Mouse (Mus musculus) limb, embryonic 11.5 days (tissue): ENCODE data around the gene Mvp. TPM values are rescaled to one million over a fixed set of nuclear protein-coding genes. Genes with fewer than 3 reads are reported as not detected.
A peak's percentile ranks its signal among the peaks of the same experiment; 100 is the strongest.

ENCODE experiments used
- ATAC-seq: fragments of 200-750 bp; cut with Nextera tagmentation; 2 replicates; pipeline ENCODE4 v1.8.0; 2017; ENCODE audit warnings: low read depth; ENCODE audit not compliant: insufficient number of reproducible peaks, low FRiP score, low TSS enrichment
- DNase-seq: peaks from one replicate; pipeline ENCODE4 v3.0.0-alpha.2; 2015; ENCODE audit warnings: low spot score
- H3K27ac ChIP-seq: fragments of 300-500 bp; sonication (generic); replicated peaks from 2 replicates; pipeline ENCODE4 v1.5.1; 2014; ENCODE audit warnings: low read depth, mild to moderate bottlenecking, low read length
- H3K27me3 ChIP-seq: fragments of 300-500 bp; sonication (generic); 2 replicates; pipeline ENCODE4 v1.6.1; 2014; ENCODE audit warnings: mild to moderate bottlenecking, low read length, mixed read lengths; ENCODE audit not compliant: control insufficient read depth, insufficient read depth
- H3K36me3 ChIP-seq: fragments of 300-500 bp; sonication (generic); 2 replicates; pipeline ENCODE4 v1.6.1; 2014; ENCODE audit warnings: mild to moderate bottlenecking, low read length, moderate library complexity, mixed read lengths; ENCODE audit not compliant: control insufficient read depth, insufficient read depth
- H3K4me1 ChIP-seq: fragments of 300-500 bp; sonication (generic); 2 replicates; pipeline ENCODE4 v1.6.1; 2014; ENCODE audit warnings: low read length, mixed read lengths; ENCODE audit not compliant: control insufficient read depth, insufficient read depth
- H3K4me2 ChIP-seq: fragments of 300-500 bp; sonication (generic); 2 replicates; pipeline ENCODE4 v1.6.1; 2014; ENCODE audit warnings: low read depth, mild to moderate bottlenecking, moderate library complexity; ENCODE audit not compliant: severe bottlenecking
- H3K4me3 ChIP-seq: fragments of 300-500 bp; sonication (generic); 2 replicates; pipeline ENCODE4 v1.5.1; 2014; ENCODE audit warnings: low read depth, low read length
- H3K9ac ChIP-seq: fragments of 300-500 bp; sonication (generic); 2 replicates; pipeline ENCODE4 v1.6.1; 2014; ENCODE audit warnings: mild to moderate bottlenecking, low read length
- H3K9me3 ChIP-seq: fragments of 300-500 bp; sonication (generic); 2 replicates; pipeline ENCODE4 v1.6.1; 2016; ENCODE audit warnings: low read length; ENCODE audit not compliant: control insufficient read depth
- WGBS: fragments of 180-500 bp; shearing (Covaris S2); extraction: QIAGEN DNeasy Blood & Tissue Kit; methylation state at CpG from one replicate; pipeline ENCODE4 v1.1.7; 2014; 5-methylcytosine and 5-hydroxymethylcytosine counted together
- polyA plus RNA-seq: library from polyadenylated mRNA; unstranded; fragments of >200 nt; fragmentation: Nextera tagmentation; extraction: Ambion mirVana; gene quantifications from 2 replicates; pipeline ENCODE4 v1.2.1, GENCODE M21; 2014

Gene Mvp
- 2.3 and 3.0 TPM in 2 replicates for polyA plus RNA-seq

DNA sequence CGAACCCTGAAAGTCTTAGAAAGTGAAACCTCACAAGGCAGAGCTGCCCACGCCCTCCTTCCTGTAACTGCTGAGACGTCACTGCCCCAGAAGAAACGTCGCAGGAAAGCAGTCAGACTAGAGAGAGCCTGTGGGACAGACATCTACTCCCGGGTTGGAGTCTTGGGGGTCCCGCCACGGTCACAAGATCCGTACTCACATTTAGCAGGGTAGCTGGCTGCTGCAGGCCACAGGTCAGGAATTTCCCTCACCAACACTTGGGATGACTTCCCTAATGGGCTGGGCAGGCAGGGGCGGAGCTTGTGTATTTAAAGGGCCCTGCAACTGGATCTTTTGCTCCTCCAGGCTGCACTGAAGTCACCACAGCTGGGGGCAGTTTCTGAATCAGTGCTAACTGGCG lies at the start of gene Mvp:
TSS of gene Mvp (minus strand) at position 302 of the 400 bp plus-strand sequence.
- Histone ChIP-seq H3K9me3 (no peaks in the 10 kb centered on the region), H3K27me3 (no peaks in the 10 kb centered on the region), H3K4me3 (peak within 1 kb of the TSS; percentile 64), H3K4me2 (peak within 1 kb of the TSS; percentile 82), H3K4me1 (peaks cover 16% of the 10 kb centered on the region; the same call in 1 of the 2 replicates), H3K36me3 (peaks cover 4% of the 10 kb centered on the region; the same call in 1 of the 2 replicates), H3K27ac (no peak within 1 kb of the TSS), H3K9ac (0 out of 2 replicates have a peak within 1 kb of the TSS, but pooled peaks have one; percentile 86)
- whole genome bisulfite sequencing = 46% methylated on average over 11 of the region's 11 CpGs
- DNase-seq (peak; percentile 60), ATAC-seq (no peak)

DNA sequence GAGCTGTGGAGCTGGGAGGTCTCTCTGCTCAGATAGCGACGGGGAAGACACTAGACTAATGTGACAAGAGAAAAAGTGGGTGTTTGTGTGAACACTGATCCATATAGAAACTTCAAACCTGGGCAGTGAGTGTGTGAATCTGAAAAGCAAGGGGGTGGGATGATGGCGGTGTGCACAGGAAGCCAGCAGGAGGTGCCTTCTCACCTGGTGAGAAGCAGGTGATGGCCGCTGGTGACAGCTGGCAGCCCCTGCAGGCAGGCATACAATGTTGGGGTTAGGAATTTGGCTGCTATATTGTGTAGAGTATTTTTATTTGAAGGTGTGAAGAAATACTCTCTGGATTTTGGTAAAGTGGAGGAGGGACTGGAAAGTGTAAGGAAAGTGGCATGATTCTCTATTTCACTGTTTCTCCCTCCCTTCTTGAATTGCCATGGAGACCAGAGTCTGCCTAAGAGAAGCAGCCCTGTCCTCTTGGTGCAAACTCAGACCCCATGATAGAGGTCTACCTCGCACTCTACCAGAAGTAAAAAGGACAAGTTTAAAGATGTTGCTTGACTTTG lies 40.7 kb upstream of the Mvp start:
- ATAC-seq (no peak), DNase-seq (no peak)
- Histone ChIP-seq H3K9me3 (no peaks in the 10 kb centered on the region), H3K9ac (no peak overlapping the region), H3K4me3 (no peak overlapping the region), H3K36me3 (no peaks in the 10 kb centered on the region), H3K27ac (no peak overlapping the region), H3K4me2 (no peak overlapping the region), H3K4me1 (no peaks in the 10 kb centered on the region), H3K27me3 (no peaks in the 10 kb centered on the region)
- WGBS = 72% methylated on average over 5 of the region's 5 CpGs

DNA sequence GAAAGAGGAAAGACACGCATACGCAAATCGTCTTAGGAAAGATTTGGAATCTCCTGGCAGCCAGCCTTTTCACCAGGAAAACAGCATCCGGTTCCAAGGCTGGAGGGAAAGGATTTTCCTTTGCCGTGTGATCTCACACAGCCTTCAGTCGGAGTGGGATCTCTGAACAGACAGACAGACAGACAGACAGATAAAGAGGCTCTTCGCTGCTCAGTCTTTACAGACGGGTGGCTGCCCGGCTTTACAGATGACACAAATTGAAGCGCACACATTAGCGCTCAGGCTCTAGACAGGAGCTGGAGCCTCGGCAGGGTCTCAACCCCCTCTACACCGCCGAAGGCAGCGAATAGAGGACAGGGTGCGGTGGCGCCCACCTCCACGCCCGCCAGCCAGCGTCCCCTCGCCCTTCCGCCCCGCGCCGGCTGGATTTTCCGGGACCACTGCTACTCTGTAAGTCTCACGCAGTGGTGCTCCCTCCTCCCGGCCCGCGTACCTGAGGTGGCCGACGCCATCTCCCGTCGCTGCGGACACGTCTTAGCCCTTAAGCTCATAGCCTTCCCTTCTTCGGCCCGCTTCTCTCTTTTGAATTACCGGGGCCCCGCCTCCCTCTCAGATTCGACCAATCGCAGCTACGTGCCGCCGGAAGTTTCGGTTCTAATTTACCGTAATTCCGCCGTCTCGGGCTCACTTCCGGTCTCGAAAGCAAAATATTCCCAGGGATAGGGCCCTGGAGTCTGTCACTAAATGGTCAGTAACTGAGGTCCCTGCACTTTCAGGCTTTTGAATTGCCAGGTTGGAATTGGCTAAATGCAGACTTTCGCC lies 27.6 kb upstream of the Mvp start, which contains the start of gene Kif22:
TSS of gene Kif22 (minus strand) at position 621 of the 822 bp plus-strand sequence.
- Histone ChIP-seq H3K4me1 (0 out of 2 replicates have a peak, but pooled peaks cover 10% of the 10 kb centered on the region), H3K9me3 (no peaks in the 10 kb centered on the region), H3K27ac (peak within 1 kb of the TSS; percentile 50; the same call in 1 of the 2 replicates), H3K4me2 (peak within 1 kb of the TSS; percentile 79), H3K27me3 (no peaks in the 10 kb centered on the region), H3K9ac (peak within 1 kb of the TSS; percentile 84), H3K4me3 (peak within 1 kb of the TSS; percentile 92), H3K36me3 (peaks cover 3% of the 10 kb centered on the region; the same call in 1 of the 2 replicates)
- peak; percentile 80; the same call in 1 of the 2 replicates for ATAC-seq
- WGBS = under 1% methylated on average over 53 of the region's 53 CpGs
- DNase-seq = peak; percentile 90

DNA sequence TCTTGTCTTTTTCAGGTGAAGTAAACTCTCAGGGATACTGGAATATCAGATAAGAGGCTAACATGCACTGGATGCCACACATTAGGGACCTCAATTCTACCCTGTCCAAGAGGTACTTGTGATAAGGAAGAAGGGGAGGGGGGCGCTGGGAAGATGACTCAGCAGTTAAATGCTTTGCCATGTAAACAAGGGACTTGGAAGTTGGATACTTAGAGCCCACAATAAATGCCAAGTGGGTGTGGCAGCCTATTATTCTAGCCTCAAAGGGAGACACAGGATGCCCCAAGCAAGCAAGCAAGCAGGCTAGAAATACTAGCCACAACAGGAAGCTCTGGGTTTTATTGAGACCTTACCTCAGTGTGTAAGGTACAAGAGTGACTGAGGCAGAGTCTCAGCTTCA lies 16.8 kb upstream of the Mvp start:
- Histone ChIP-seq H3K27me3 (no peaks in the 10 kb centered on the region), H3K27ac (no peak overlapping the region), H3K9ac (no peak overlapping the region), H3K4me2 (no peak overlapping the region), H3K4me1 (peaks cover 7% of the 10 kb centered on the region), H3K4me3 (no peak overlapping the region), H3K36me3 (peaks cover 40% of the 10 kb centered on the region), H3K9me3 (no peaks in the 10 kb centered on the region)
- WGBS = 75% methylated on average over 1 of the region's 1 CpGs
- no peak for ATAC-seq
- no peak for DNase-seq

DNA sequence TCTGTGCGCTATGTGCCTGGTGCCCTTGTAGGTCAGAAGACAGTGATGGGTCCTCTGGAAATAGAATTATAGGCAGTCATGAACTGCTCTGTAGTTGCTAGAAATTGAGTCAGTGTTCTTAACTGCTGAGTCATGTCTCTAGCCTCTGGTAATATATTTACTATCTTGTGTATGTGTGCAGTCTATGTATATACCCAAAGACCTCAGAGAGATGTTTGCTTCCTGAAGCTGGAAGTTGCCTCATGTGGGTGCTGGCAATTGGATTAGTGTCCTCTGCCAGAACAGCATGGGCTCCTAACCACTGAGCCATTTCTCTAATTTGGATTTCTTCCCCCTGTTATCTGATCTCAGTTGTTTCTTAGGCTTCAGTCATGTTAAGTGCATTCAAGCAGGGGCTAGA lies 15.8 kb upstream of the Mvp start:
- Histone ChIP-seq H3K4me2 (no peak overlapping the region), H3K9ac (no peak overlapping the region), H3K4me3 (no peak overlapping the region), H3K27me3 (no peaks in the 10 kb centered on the region), H3K9me3 (no peaks in the 10 kb centered on the region), H3K36me3 (peaks cover 37% of the 10 kb centered on the region), H3K4me1 (peaks cover 7% of the 10 kb centered on the region), H3K27ac (no peak overlapping the region)
- DNase-seq (no peak), ATAC-seq (no peak)
- WGBS = 100% methylated on average over 1 of the region's 1 CpGs

DNA sequence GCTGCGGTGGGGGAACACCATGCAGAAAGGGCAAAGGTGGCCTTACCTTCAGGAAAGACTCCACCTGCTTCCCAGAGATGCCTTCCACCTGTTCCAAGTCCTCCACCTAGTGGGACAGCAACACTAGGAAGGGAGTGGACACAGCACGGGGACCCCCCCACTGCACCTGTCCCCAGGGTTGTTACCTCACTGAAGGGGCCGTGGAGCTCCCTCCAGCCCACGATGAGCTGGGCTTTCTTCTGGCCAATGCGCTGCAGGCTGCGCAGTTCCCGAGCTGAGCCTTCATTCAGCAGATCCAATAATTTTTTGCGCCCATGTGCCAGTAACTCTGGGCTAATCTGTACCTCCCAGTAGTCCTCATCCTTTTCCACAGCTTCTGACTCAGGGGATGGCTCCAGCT lies 13.5 kb upstream of the Mvp start:
- Histone ChIP-seq H3K4me1 (peaks cover 23% of the 10 kb centered on the region), H3K27me3 (no peaks in the 10 kb centered on the region), H3K27ac (peak overlapping the region; percentile 98), H3K9me3 (no peaks in the 10 kb centered on the region), H3K4me3 (peak overlapping the region; percentile 97), H3K4me2 (peak overlapping the region; percentile 52), H3K36me3 (peaks cover 35% of the 10 kb centered on the region), H3K9ac (peak overlapping the region; percentile 64)
- WGBS = 74% methylated on average over 8 of the region's 8 CpGs
- ATAC-seq = no peak
- DNase-seq = peak; percentile 43

DNA sequence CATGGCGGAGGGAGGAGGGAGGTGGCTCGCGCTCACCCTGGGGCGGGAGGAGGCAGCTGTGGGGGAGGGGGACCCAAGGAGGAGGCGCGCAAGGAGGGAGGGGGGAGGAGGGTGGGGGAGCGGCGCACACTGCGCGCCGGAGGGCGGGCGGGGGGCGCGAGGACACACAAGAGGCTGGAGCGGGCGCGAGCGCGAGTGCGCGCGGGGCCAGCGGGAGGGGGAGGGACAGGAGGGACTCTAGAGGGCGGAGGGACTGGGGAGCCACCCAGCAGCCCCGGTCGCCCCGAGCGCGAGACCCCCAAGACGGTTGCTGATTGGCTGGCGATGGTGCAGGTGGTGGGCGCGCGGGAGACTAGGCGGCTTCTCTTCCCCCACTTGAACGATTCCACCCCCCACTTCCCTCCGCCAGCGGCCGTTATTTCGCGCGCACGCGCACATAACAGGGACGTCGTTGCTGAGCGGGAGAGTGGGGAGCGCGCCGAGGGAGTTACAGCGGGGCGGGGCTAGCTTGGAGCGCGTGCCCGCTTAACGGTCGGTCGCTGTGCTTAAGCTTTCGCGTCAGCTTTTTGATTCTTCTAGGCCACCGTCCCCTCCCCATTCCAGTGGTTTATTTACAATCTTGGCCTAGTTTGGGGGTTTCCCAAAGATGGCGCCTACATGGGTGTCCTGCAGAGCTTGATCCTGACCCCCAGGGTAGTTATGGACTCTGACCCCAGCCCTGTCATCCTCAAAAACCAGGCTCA lies 12.7 kb upstream of the Mvp start, which contains the start of gene Maz:
TSS of gene Maz (minus strand) at position 54 of the 743 bp plus-strand sequence.
- Histone ChIP-seq H3K9me3 (no peaks in the 10 kb centered on the region), H3K27ac (peak within 1 kb of the TSS; percentile 98), H3K9ac (peak within 1 kb of the TSS; percentile 99), H3K36me3 (peaks cover 33% of the 10 kb centered on the region), H3K4me3 (peak within 1 kb of the TSS; percentile 97), H3K4me2 (peak within 1 kb of the TSS; percentile 83), H3K4me1 (peaks cover 31% of the 10 kb centered on the region), H3K27me3 (no peaks in the 10 kb centered on the region)
- WGBS = under 1% methylated on average over 46 of the region's 63 CpGs
- ATAC-seq (peak; percentile 91), DNase-seq (peak; percentile 99)

DNA sequence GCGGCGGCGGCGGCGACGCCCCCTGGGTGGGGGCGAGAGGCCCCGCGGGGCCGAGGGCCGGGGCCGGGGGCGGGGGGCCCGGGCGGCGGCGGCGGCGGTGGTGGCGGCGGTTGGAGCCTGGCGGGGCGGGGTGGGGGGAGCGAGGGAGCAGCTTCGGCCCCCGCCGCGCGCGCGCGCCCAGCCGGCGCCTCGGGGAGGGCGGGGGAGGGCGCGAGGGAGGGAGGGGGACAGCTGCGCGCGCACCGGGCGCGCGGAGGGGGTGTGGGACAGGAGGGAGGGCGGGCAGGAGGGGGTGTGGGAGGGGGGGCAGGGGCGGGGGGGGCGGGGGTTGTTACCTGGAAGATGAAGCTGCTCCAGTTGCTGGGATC lies 12.2 kb upstream of the Mvp start:
- Histone ChIP-seq H3K9me3 (no peaks in the 10 kb centered on the region), H3K4me1 (peaks cover 36% of the 10 kb centered on the region), H3K27ac (peak overlapping the region; percentile 98), H3K27me3 (no peaks in the 10 kb centered on the region), H3K4me2 (peak overlapping the region; percentile 83), H3K36me3 (peaks cover 36% of the 10 kb centered on the region), H3K4me3 (peak overlapping the region; percentile 97), H3K9ac (peak overlapping the region; percentile 99)
- no CpG with 5 or more reads among the region's 48 CpGs for WGBS
- DNase-seq (no peak), ATAC-seq (no peak)
